Mouse (Mus musculus) erythroid progenitor cell, adult 5-6 weeks (primary cell): ENCODE measurements around the gene Ndufa6. TPM values are rescaled to one million over a fixed set of nuclear protein-coding genes. Genes with fewer than 3 reads are reported as not detected.

Experiments
- ATAC-seq: replicated peaks from 2 replicates; pipeline ENCODE4 v1.8.0; 2016; ENCODE audit warnings: moderate number of reproducible peaks, mild to moderate bottlenecking, moderate TSS enrichment, inconsistent platforms; ENCODE audit not compliant: poor library complexity, low FRiP score, severe bottlenecking
- total RNA-seq, 2 experiments: library from RNA; stranded (forward) in 1 of 2; stranded (reverse) in 1 of 2; fragments of 150-400 nt in 1 of 2; fragments of 186-747, 209-891 nt in 1 of 2; gene quantifications; 2 replicates each; pipeline versions ENCODE4 v1.2.3 to v1.2.4; 2015 to 2017; ENCODE audit warnings: low replicate concordance in 2 of 2

Ndufa6 gene
- total RNA-seq, 2 experiments from 2014 or later = 31.5 to 91.4 TPM

- ATAC-seq = no peak
Observed at GRCm38 (mm10) chr15:82343368-82344287, 10.5 kb downstream of the Ndufa6 start.

GRCm38 (mm10) chr15:82342543-82342935 is 11.6 kb downstream of the Ndufa6 start:
- no peak for ATAC-seq

- peak; percentile 48 for ATAC-seq
Observed at GRCm38 (mm10) chr15:82341675-82342542, 12.2 kb downstream of the Ndufa6 start.

- peak; percentile 31 for ATAC-seq
Observed at GRCm38 (mm10) chr15:82341036-82341501, 13.1 kb downstream of the Ndufa6 start.

- peak; percentile 17; the same call in 1 of the 2 replicates for ATAC-seq
Observed at GRCm38 (mm10) chr15:82340414-82341035, 13.6 kb downstream of the Ndufa6 start.

- ATAC-seq = no peak
Observed at GRCm38 (mm10) chr15:82339634-82340254, 14.4 kb downstream of the Ndufa6 start.

- no peak for ATAC-seq
Observed at GRCm38 (mm10) chr15:82339150-82339549, 15.0 kb downstream of the Ndufa6 start.

- ATAC-seq = peak; percentile 68
Observed at GRCm38 (mm10) chr15:82338593-82339112, 15.5 kb downstream of the Ndufa6 start, which contains the start of the genes Naga, Pheta2 and Smdt1. Gene Naga (minus strand): TSS chr15:82338925. Gene Pheta2 (plus strand): TSS chr15:82338942. Gene Smdt1 (plus strand): TSS chr15:82338959.

- no peak for ATAC-seq
Observed at GRCm38 (mm10) chr15:82337875-82338274, 16.2 kb downstream of the Ndufa6 start.

- no peak for ATAC-seq
Observed at GRCm38 (mm10) chr15:82336629-82337028, 17.5 kb downstream of the Ndufa6 start.

GRCm38 (mm10) chr15:82335194-82335593 is 18.9 kb downstream of the Ndufa6 start:
- no peak for ATAC-seq

- no peak for ATAC-seq
Observed at GRCm38 (mm10) chr15:82325382-82325781, 28.7 kb downstream of the Ndufa6 start.

- ATAC-seq = no peak
Observed at GRCm38 (mm10) chr15:82322195-82322594, 31.9 kb downstream of the Ndufa6 start.

- ATAC-seq = no peak
Observed at GRCm38 (mm10) chr15:82319613-82320012, 34.5 kb downstream of the Ndufa6 start.

- no peak for ATAC-seq
Observed at GRCm38 (mm10) chr15:82317839-82318238, 36.3 kb downstream of the Ndufa6 start.

- ATAC-seq = no peak
Observed at GRCm38 (mm10) chr15:82308416-82308815, 45.7 kb downstream of the Ndufa6 start.

- ATAC-seq = no peak
Observed at GRCm38 (mm10) chr15:82307107-82307506, 47.0 kb downstream of the Ndufa6 start.
